Mouse (Mus musculus): ENCODE data around the gene Ndufs4. TPM values are rescaled to one million over a fixed set of nuclear protein-coding genes. Genes with fewer than 3 reads are reported as not detected.

The Ndufs4 gene
- 328 and 330 TPM in 2 replicates for polyA plus RNA-seq (2015; fragmentation: Nextera tagmentation; extraction: Ambion mirVana)

DNA sequence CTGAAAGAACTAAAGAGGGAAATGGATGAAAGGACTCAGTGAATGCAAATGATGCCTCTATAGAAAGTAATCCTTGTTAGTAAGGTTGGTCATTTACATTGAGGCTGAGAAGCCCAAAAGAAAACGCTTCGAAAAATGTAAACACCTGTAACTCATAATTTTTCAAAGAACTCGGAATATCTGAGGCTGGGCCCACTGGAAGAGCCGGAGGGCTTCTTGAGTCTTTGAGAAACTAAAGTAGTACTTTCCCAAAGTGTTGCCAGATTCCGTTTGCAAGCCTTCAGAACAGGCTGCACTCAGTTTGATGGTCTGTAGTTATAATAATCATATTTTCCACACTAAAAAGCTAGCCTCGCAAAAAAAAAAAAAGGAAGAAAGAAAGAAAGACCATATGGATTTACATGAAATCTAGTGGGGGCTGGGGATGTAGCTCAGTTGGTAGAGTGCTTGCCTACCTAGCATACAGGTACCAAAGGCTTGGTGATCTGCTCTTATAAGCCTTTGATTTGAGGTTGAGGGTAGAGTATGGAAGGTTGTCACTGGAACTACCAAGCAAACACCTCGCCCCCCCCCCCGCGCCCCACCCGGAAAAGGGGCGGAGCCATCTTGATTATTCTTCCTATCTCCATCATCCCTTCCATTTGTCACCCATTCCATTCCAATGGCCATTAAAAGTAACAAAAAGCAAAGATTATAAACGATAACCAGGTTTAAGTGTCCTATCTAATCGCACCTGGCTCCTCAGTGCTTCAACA is at the start of gene Ndufs4:
TSS of gene Ndufs4 (minus strand) at position 48 of the 755 bp plus-strand sequence.
- H3K27me3 ChIP-seq (replicated peaks) = no peaks in the 10 kb centered on the region
- H3K4me2 ChIP-seq = peak within 1 kb of the TSS; percentile 67
- no peaks in the 10 kb centered on the region for H3K36me3 ChIP-seq (replicated peaks)
- H3K4me1 ChIP-seq = peaks cover 15% of the 10 kb centered on the region
- ATAC-seq (replicated peaks) = peak; percentile 37; the same call in 1 of the 2 replicates
- peak within 1 kb of the TSS; percentile 79 for H3K9ac ChIP-seq
- peak within 1 kb of the TSS; percentile 62 for H3K4me3 ChIP-seq
- peak within 1 kb of the TSS; percentile 86 for H3K27ac ChIP-seq
- 43% methylated on average over 13 of the region's 13 CpGs for WGBS
- H3K9me3 ChIP-seq = no peaks in the 10 kb centered on the region

DNA sequence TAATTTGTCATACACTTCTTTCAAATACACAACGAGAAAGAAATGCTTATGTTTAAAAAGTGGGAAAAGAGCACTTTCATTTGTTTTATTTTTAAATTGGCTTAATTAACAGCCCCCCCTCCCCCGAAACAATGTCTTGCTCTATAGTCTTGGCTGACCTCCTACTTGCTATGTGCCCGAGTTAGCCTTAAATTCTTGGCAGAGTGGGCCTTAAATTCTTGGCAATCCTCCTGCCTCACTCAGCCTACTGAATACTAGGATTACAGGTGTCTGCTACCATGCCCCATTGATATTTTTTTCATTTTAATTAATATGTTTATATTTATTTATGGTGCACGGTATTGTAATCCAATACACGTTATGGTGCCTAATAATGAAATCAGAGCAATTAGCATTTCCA is 44.4 kb upstream of the Ndufs4 start:
- WGBS = 75% methylated on average over 5 of the region's 5 CpGs
- no peaks in the 10 kb centered on the region for H3K9me3 ChIP-seq
- no peak overlapping the region for H3K27ac ChIP-seq
- H3K27me3 ChIP-seq (replicated peaks) = no peaks in the 10 kb centered on the region
- H3K4me3 ChIP-seq = no peak overlapping the region
- no peaks in the 10 kb centered on the region for H3K36me3 ChIP-seq (replicated peaks)
- no peak overlapping the region for H3K9ac ChIP-seq
- no peak overlapping the region for H3K4me2 ChIP-seq
- no peak for ATAC-seq (replicated peaks)
- H3K4me1 ChIP-seq = no peaks in the 10 kb centered on the region

DNA sequence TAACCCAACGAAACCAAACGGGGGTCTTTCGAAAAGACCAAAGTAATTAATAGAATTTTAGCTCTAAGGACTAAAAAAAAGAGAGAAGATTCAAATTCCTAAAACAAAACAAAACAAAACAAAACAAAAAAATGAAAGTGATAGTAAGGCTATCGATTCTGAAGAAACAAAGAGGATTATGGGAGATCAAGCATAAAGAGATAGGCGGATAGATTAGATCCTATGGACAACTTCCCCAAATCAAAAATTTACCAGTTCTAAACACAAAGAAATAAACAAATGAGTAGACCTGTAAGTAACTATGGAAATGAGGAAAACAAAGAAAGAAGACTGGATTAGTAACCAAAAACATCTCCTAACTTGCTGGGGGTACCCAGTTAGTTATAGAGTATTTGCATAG is 37.2 kb upstream of the Ndufs4 start:
- WGBS = 96% methylated on average over 5 of the region's 5 CpGs
- Histone ChIP-seq H3K9ac (no peak overlapping the region), H3K27me3 (replicated peaks) (no peaks in the 10 kb centered on the region), H3K4me2 (no peak overlapping the region), H3K4me1 (no peaks in the 10 kb centered on the region), H3K36me3 (replicated peaks) (no peaks in the 10 kb centered on the region), H3K27ac (no peak overlapping the region), H3K9me3 (no peaks in the 10 kb centered on the region), H3K4me3 (no peak overlapping the region)
- no peak for ATAC-seq (replicated peaks)

DNA sequence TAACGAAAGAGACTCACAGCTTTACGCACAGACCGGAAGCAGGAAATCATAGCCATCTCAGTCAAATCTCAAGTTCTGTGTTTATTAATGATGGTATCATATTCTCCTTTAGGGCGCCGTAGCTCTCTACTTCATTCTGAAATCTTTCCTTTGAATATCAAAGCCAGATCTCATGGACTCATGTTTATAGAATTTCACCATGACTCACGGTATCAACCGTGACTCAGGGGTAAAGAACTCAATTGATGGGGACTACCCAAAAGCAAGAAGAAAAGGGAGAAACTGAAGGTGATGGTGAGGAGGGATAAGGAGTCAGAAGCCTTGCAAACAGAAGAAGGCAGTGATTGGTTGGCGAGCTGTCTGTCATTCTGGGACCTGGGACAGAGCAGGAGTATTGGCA is 32.2 kb upstream of the Ndufs4 start:
- Histone ChIP-seq H3K27ac (no peak overlapping the region), H3K27me3 (replicated peaks) (no peaks in the 10 kb centered on the region), H3K9me3 (no peaks in the 10 kb centered on the region), H3K36me3 (replicated peaks) (no peaks in the 10 kb centered on the region), H3K4me1 (no peaks in the 10 kb centered on the region), H3K9ac (no peak overlapping the region), H3K4me2 (no peak overlapping the region), H3K4me3 (no peak overlapping the region)
- 87% methylated on average over 8 of the region's 8 CpGs for WGBS
- ATAC-seq (replicated peaks) = no peak

DNA sequence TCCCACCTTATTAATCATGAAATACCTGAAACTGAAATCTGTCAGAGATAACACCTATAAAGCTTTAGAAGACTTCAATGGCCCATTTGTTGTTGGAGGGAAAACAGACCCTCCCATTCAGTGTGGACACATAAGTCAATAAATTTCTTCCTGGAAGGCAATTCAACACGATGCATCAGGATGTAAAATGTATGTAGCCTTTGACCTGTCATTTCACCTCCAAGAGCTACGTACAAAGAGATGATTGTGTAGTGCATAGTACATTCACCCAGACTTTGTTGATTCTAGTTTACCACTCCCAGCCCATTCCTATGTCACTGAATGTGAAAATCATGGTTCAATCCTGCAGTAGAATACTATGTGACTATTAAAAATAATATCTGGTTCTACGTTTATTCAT is 31.3 kb upstream of the Ndufs4 start:
- no peaks in the 10 kb centered on the region for H3K27me3 ChIP-seq (replicated peaks)
- no peak overlapping the region for H3K27ac ChIP-seq
- no peak overlapping the region for H3K4me2 ChIP-seq
- H3K36me3 ChIP-seq (replicated peaks) = no peaks in the 10 kb centered on the region
- 87% methylated on average over 3 of the region's 3 CpGs for WGBS
- no peak for ATAC-seq (replicated peaks)
- no peak overlapping the region for H3K9ac ChIP-seq
- no peak overlapping the region for H3K4me3 ChIP-seq
- no peaks in the 10 kb centered on the region for H3K9me3 ChIP-seq
- H3K4me1 ChIP-seq = no peaks in the 10 kb centered on the region

DNA sequence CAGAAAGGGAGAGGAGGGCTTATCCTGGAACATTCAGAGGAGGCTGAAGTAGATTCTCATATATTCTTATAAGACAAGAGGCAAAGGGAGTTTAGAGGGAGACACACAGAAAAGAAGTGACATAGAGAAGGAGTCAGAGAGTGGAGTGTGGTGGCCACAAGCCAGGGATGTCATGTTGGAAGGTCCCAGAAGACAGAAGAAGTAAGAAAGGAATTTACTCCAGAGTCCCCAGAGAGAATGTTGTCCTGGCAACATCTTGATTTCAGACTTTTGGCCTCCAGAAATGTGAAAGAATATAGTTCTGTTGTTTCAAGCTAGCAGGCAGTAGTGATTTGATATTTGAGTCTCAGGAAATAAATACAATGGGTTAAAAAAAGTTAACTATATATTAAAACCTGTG is 24.3 kb upstream of the Ndufs4 start:
- H3K4me2 ChIP-seq = no peak overlapping the region
- H3K27me3 ChIP-seq (replicated peaks) = no peaks in the 10 kb centered on the region
- no peak overlapping the region for H3K4me3 ChIP-seq
- no peak for ATAC-seq (replicated peaks)
- no peaks in the 10 kb centered on the region for H3K4me1 ChIP-seq
- no peaks in the 10 kb centered on the region for H3K9me3 ChIP-seq
- H3K27ac ChIP-seq = no peak overlapping the region
- no peaks in the 10 kb centered on the region for H3K36me3 ChIP-seq (replicated peaks)
- no peak overlapping the region for H3K9ac ChIP-seq

DNA sequence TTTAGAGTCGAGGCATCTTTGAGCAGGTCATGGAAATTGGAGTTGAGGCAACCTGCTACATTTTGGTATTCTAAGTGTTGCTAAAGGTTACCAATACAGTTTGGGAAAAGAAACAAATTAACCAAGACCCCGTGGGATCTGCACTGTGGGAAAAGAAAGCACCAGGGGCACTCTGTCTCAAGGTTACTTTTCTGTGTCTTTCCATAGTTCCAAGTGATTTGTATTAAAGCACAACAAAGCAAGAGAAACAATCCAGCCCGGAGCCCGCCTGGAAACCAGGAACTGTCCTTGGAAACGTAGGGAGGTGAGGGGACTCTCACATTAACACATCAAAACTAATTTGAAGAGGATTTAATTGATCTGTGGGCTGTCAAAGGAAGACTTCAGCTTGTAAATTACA is 18.8 kb upstream of the Ndufs4 start:
- Histone ChIP-seq H3K27ac (no peak overlapping the region), H3K4me2 (no peak overlapping the region), H3K36me3 (replicated peaks) (no peaks in the 10 kb centered on the region), H3K4me1 (peaks cover 8% of the 10 kb centered on the region; the same call in 1 of the 2 replicates), H3K9ac (no peak overlapping the region), H3K4me3 (no peak overlapping the region), H3K27me3 (replicated peaks) (no peaks in the 10 kb centered on the region), H3K9me3 (no peaks in the 10 kb centered on the region)
- 3% methylated on average over 5 of the region's 5 CpGs for WGBS
- no peak for ATAC-seq (replicated peaks)

DNA sequence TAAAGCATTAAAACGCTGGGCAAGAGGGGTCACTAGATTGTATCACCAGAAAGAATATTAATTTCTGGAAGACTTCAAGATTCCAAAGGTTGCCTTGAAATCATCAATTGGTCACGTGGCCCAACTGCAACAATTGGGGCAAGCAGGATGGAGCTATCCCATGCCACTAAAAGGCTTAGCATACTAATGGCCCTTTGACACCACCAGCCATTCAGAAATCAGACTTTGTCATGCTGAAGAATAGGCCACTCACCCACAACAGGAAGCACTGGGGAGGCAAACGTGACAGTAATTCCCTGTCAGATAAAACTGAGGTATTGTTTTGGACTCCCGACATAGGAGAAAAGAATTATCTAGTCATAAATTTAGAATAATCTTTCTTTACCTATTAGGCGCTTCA is 18.4 kb upstream of the Ndufs4 start:
- Histone ChIP-seq H3K36me3 (replicated peaks) (no peaks in the 10 kb centered on the region), H3K27me3 (replicated peaks) (no peaks in the 10 kb centered on the region), H3K4me2 (no peak overlapping the region), H3K9me3 (no peaks in the 10 kb centered on the region), H3K4me1 (peaks cover 8% of the 10 kb centered on the region; the same call in 1 of the 2 replicates), H3K27ac (no peak overlapping the region), H3K4me3 (no peak overlapping the region), H3K9ac (no peak overlapping the region)
- no peak for ATAC-seq (replicated peaks)
- 4% methylated on average over 5 of the region's 5 CpGs for WGBS

DNA sequence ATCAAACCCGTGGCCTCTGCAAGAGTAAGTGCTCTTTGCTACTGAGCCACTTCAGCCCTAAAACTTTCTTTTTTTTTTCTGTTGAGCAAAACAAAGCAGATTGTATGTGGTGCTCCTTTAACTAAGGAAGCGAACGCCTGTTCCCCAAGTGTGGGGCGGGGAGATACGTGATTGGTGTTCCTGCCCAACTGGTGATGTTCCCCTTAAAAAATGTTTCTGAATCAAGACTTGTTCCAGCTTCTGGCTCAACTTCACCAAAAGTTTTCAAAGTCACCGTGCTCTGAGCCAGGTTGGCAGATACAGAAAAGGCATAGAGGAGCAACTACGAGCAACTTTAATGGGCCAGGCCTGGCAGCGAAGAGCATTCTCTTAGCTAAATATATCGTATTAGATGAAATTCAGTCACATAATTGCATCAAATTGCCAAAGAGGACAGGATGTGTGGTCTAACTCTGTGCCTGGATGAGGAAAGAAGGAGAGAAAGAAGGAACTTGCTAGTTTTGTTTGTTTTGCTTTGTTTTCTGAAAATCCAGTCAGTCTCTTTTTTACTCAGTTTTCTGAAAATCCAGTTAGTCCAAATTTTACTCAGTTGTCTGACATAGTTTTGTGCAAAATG is 17.1 kb upstream of the Ndufs4 start:
- H3K4me2 ChIP-seq = no peak overlapping the region
- peaks cover 8% of the 10 kb centered on the region; the same call in 1 of the 2 replicates for H3K4me1 ChIP-seq
- no peak overlapping the region for H3K4me3 ChIP-seq
- ATAC-seq (replicated peaks) = no peak
- H3K36me3 ChIP-seq (replicated peaks) = no peaks in the 10 kb centered on the region
- WGBS = 86% methylated on average over 9 of the region's 9 CpGs
- H3K9ac ChIP-seq = no peak overlapping the region
- no peaks in the 10 kb centered on the region for H3K27me3 ChIP-seq (replicated peaks)
- H3K9me3 ChIP-seq = no peaks in the 10 kb centered on the region
- no peak overlapping the region for H3K27ac ChIP-seq

DNA sequence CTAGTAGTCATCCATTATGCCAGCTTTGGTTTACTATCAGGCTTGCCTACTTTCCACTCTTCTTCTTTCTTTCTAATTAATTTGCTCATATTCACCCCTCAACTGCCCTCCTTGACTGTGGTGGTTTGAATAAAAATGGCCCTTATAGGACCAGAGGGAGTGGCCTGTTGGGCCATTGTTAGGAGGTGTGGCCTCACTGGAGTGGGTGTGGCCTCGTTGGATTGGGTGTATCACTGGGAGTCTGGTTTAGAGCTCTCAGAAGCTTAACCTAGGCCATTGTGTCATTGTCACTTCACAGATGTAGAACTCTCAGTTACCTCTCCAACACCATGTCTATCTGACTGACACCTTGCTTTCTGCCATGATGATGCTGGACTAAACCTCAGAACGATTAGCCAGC is 10.8 kb upstream of the Ndufs4 start:
- 83% methylated on average over 2 of the region's 2 CpGs for WGBS
- no peak for ATAC-seq (replicated peaks)
- H3K4me1 ChIP-seq = no peaks in the 10 kb centered on the region
- no peak overlapping the region for H3K4me2 ChIP-seq
- H3K9me3 ChIP-seq = no peaks in the 10 kb centered on the region
- H3K27ac ChIP-seq = no peak overlapping the region
- no peak overlapping the region for H3K9ac ChIP-seq
- H3K27me3 ChIP-seq (replicated peaks) = no peaks in the 10 kb centered on the region
- H3K4me3 ChIP-seq = no peak overlapping the region
- H3K36me3 ChIP-seq (replicated peaks) = no peaks in the 10 kb centered on the region

DNA sequence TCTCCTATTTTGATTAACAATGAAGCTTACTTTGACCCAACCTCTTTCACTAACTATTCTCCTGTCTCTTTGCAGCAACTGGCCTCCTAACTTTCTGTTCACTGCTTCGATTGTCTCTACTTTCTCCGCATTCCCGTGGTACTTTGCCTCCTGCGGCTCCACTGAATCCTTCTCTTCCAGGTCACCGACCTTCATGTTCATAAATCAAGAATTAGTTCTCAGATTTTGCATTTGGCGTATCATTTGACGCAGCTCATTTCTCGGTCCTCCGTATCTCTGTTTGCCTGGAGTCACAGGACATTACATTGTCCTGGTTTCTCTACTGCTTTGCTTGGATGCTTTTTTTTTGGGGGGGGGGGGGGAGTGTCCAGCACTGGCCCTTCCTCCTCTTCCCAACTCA is 9.2 kb upstream of the Ndufs4 start:
- no peaks in the 10 kb centered on the region for H3K9me3 ChIP-seq
- no peak overlapping the region for H3K9ac ChIP-seq
- H3K36me3 ChIP-seq (replicated peaks) = no peaks in the 10 kb centered on the region
- ATAC-seq (replicated peaks) = no peak
- no peak overlapping the region for H3K4me3 ChIP-seq
- WGBS = 49% methylated on average over 9 of the region's 9 CpGs
- H3K4me1 ChIP-seq = no peaks in the 10 kb centered on the region
- H3K27ac ChIP-seq = no peak overlapping the region
- no peaks in the 10 kb centered on the region for H3K27me3 ChIP-seq (replicated peaks)
- no peak overlapping the region for H3K4me2 ChIP-seq

DNA sequence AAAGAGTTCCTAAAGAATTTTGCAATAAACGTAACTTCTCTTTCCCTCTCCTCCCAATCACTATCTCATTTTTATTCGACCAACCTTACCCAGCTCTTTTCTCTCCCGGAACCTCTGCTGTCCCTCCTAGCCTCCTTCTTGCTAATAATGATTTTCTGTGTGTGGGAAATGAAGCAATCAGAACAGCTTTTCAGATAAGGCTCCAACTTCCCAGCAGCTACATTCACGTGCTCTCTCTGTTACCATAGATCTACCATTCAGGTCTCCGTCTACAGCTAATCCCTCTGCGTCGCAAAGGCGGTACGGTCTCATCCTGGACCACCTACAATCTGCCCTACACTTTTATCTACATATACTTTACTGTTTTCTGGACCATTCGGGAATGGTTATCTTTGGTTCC is 8.8 kb upstream of the Ndufs4 start:
- no peak for ATAC-seq (replicated peaks)
- no peaks in the 10 kb centered on the region for H3K36me3 ChIP-seq (replicated peaks)
- H3K27me3 ChIP-seq (replicated peaks) = no peaks in the 10 kb centered on the region
- no peak overlapping the region for H3K27ac ChIP-seq
- H3K4me3 ChIP-seq = no peak overlapping the region
- H3K4me1 ChIP-seq = no peaks in the 10 kb centered on the region
- no peak overlapping the region for H3K4me2 ChIP-seq
- no peak overlapping the region for H3K9ac ChIP-seq
- H3K9me3 ChIP-seq = no peaks in the 10 kb centered on the region
- WGBS = 33% methylated on average over 10 of the region's 10 CpGs

DNA sequence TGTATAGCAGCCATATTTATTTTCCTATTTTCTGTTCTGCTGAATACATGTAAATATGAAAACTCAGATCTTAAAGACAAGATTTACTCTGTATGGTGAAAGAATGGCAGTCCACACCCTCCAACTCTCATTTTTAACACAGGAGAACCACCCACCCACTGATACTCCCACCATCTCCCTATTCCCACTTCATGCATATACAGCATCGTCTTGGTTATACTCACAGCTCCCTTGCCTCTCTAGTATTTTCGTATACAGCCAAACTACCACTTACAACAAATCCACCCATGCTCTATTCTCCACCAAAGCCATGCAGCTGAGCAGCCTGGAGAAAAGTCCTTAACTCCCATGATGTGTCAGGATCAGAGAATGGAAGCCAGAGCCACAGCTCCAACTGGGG is 6.7 kb upstream of the Ndufs4 start:
- Histone ChIP-seq H3K9ac (no peak overlapping the region), H3K4me2 (no peak overlapping the region), H3K4me3 (no peak overlapping the region), H3K9me3 (no peaks in the 10 kb centered on the region), H3K27ac (no peak overlapping the region), H3K4me1 (no peaks in the 10 kb centered on the region), H3K36me3 (replicated peaks) (no peaks in the 10 kb centered on the region), H3K27me3 (replicated peaks) (no peaks in the 10 kb centered on the region)
- no peak for ATAC-seq (replicated peaks)
- WGBS = 96% methylated on average over 2 of the region's 2 CpGs
